ENCODE assay signal across 9 mouse cellular contexts in the genomic region with DNA sequence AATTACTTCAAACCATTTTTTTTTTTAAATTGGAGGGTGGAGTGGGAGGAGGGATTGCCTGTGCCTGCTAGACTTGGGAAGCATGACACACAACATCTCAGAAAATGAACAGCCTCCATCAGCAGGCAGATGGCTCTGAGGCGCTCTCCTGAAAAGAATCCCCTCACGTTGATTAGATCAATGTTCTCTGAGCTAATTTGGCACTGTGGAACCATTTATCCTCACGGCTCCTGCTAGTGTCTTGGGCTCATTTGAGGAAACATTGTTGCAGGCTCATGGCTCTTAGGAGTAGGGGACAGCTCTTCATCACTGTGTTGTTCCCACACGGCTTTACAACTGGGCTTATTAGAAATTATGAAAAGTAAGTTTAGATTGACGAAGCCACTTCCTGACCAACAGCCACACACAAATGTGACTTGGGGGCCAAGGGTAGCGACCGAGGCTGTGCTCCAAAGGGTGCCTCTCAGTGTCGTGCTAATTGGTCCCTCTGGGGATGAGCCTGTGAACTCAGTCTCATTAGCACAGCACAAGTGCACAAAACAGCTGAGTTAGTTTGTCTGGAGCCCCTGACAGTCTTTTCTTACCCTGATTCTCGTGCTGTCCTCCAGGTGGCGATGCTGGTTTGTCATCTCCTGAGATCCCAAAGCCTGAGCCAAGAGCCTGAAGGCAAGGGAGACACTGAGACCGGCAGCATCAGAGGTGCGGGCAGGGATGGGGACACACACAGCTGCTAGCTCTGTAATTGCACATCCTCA.
DNase-seq lines count a peak whose midpoint lies in the region; TF ChIP-seq lines count a peak whose summit lies in the region.
"Had no signal": no experiment of that assay in that cellular context is flagged by ENCODE, and none has a peak within 500 bp of the region (broad histone marks: within the 10 kb centered on the region; RNA-seq: fewer than 3 reads in every experiment).

No protein-coding gene starts in this region.

- no peak overlapping the region for H3K27ac ChIP-seq in left cerebral cortex, adult 2 months
- H3K27ac ChIP-seq: macrophage had no signal

- TF ChIP-seq CTCF in left cerebral cortex, adult 2 months (IDR thresholded peaks at IDR 0.05) = peak; percentile 81

- H3K36me3 ChIP-seq in megakaryocyte, embryonic 14.5 days (replicated peaks; ENCODE audit: low read length) = no peaks in the 10 kb centered on the region

- intact Hi-C loops in left cerebral cortex, adult 2 months (cut with DNase I) = loop anchor here (1.0 kb wide), 1 partner anchor 111 kb away; no protein-coding TSS in a partner anchor

- peaks cover 62% of the 10 kb centered on the region for H3K4me1 ChIP-seq in megakaryocyte, embryonic 14.5 days

- peak; percentile 89 for DNase-seq in ZHBTc4 (ENCODE audit: low read depth, low spot score)
- DNase-seq in cerebellum, postnatal 25 days = peak; percentile 67 to 81
- peak; percentile 69 to 79 for DNase-seq in frontal cortex, postnatal 36 days (ENCODE audit: low spot score in 2 of 2)
- DNase-seq in hindlimb bud, embryonic 11.5 days (ENCODE audit: extremely low spot score, low read depth, low spot score) = peak; percentile 54
- peak; percentile 74 to 76 for DNase-seq in left cerebral cortex, adult 2 months (ENCODE audit: extremely low spot score in 1 of 2, low spot score in 2 of 2)
- peak; percentile 77 for DNase-seq in right cerebral cortex, adult 18-20 months
- DNase-seq in urinary bladder, postnatal 25 days (ENCODE audit: low spot score) = peak; percentile 62

- peaks cover 2% of the 10 kb centered on the region for H3K27me3 ChIP-seq in megakaryocyte, embryonic 14.5 days (replicated peaks)

- H3K9me3 ChIP-seq in megakaryocyte, embryonic 14.5 days = no peaks in the 10 kb centered on the region

- no peak overlapping the region for H3K4me3 ChIP-seq in left cerebral cortex, adult 2 months
- peak overlapping the region; percentile 74 for H3K4me3 ChIP-seq in megakaryocyte, embryonic 14.5 days (replicated peaks)
